ENCODE assay signal across 17 mouse cellular contexts in the genomic region with DNA sequence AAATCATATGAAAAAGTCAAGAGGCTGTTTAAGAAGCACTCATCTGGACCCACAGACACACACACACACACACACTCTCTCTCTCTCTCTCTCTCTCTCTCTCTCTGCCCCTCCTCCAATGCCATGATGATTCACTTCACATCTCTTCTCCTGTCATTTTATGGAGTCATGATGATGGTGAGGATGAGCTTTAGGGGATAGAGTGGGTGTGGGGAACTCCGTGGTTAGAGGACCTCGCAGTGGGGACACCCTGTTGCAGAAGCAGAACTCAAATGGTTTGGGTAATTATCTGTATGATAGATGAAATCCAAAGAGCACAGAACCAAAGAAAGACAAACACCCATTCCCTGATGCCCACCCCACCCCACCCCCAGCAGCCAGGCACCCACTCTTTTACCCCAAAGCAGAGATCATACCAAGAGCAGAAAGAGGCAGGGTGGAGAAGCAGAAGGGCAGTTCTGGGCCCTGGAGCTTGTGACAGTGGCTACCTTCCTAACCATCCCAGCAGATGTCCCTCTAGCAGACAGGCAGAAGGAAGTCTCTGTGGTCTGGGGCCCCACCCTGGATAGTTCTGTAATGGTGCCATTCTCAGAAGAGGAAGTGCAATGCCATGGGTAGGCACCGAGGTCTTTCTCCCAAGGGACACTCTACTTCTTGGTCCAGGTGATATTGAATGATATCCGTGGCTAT.
A peak's percentile ranks its signal among the peaks of the same experiment; 100 is the strongest.
DNase-seq lines count a peak whose midpoint lies in the region; ATAC-seq lines count a peak whose summit lies in the region.
"Had no signal": no experiment of that assay in that cellular context is flagged by ENCODE, and none has a peak within 500 bp of the region (broad histone marks: within the 10 kb centered on the region; RNA-seq: fewer than 3 reads in every experiment).

No protein-coding gene starts in this region.

- peaks cover 2% of the 10 kb centered on the region for H3K4me1 ChIP-seq in liver, embryonic 16.5 days (ENCODE audit: control insufficient read depth, low read depth, low read length)
- no peaks in the 10 kb centered on the region for H3K4me1 ChIP-seq in liver, embryonic 12.5 days
- peaks cover 15% of the 10 kb centered on the region for H3K4me1 ChIP-seq in brown adipose tissue, adult 24 weeks (ENCODE audit: control insufficient read depth, insufficient read depth, insufficient read length, low read length)
- H3K4me1 ChIP-seq: forebrain, embryonic 13.5 days; midbrain, embryonic 12.5 days had no signal

- no peak overlapping the region for H3K9ac ChIP-seq in liver, embryonic 16.5 days (ENCODE audit: low read depth, low read length)
- H3K9ac ChIP-seq in liver, embryonic 12.5 days, result no peak overlapping the region
- H3K9ac ChIP-seq: forebrain, embryonic 13.5 days; hindbrain, embryonic 14.5 days; midbrain, embryonic 12.5 days had no signal

- H3K9me3 ChIP-seq in liver, embryonic 16.5 days (replicated peaks; ENCODE audit: control insufficient read depth, low read length), result no peaks in the 10 kb centered on the region
- no peaks in the 10 kb centered on the region for H3K9me3 ChIP-seq in liver, embryonic 12.5 days (replicated peaks)
- H3K9me3 ChIP-seq: forebrain, embryonic 13.5 days; midbrain, embryonic 12.5 days had no signal

- ATAC-seq in liver, embryonic 16.5 days (ENCODE audit: low read depth), result peak; percentile 11; the same call in 1 of the 2 replicates
- no peak for ATAC-seq in liver, embryonic 12.5 days
- ATAC-seq in megakaryocyte progenitor cell, adult 5-6 weeks (replicated peaks; ENCODE audit: poor library complexity), result peak; percentile 96
- ATAC-seq: CD4-positive, CD25-positive, alpha-beta regulatory T cell, adult 4 months; forebrain, embryonic 13.5 days; intestine, postnatal 0 days had no signal

- 36% methylated on average over 4 of the region's 4 CpGs for WGBS in liver, embryonic 16.5 days (ENCODE audit: insufficient replicate concordance)
- 49% methylated on average over 4 of the region's 4 CpGs for WGBS in liver, embryonic 12.5 days (ENCODE audit: insufficient replicate concordance)

- H3K36me3 ChIP-seq in liver, embryonic 16.5 days (ENCODE audit: control insufficient read depth, insufficient read depth), result no peaks in the 10 kb centered on the region
- no peaks in the 10 kb centered on the region for H3K36me3 ChIP-seq in liver, embryonic 12.5 days
- H3K36me3 ChIP-seq: midbrain, embryonic 12.5 days had no signal

- DNase-seq in spleen, postnatal 4 days (ENCODE audit: low spot score in 2 of 2), result peak; percentile 57 to 67
- DNase-seq in frontal cortex, postnatal 25 days (ENCODE audit: low spot score in 2 of 2), result no peak
- DNase-seq in urinary bladder, postnatal 4 days (ENCODE audit: low spot score in 2 of 2), result no peak
- DNase-seq: cerebellum, postnatal 10 days; kidney, postnatal 10 days; layer of hippocampus, postnatal 36 days; thymus, postnatal 25 days had no signal

- no peak overlapping the region for H3K27ac ChIP-seq in liver, embryonic 16.5 days (ENCODE audit: low read length)
- no peak overlapping the region for H3K27ac ChIP-seq in liver, embryonic 12.5 days
- peak overlapping the region; percentile 75 for H3K27ac ChIP-seq in brown adipose tissue, adult 24 weeks (replicated peaks; ENCODE audit: low read depth, low read length)
- H3K27ac ChIP-seq: forebrain, embryonic 13.5 days; hindbrain, embryonic 14.5 days; midbrain, embryonic 12.5 days; stomach, postnatal 0 days had no signal

- no peaks in the 10 kb centered on the region for H3K27me3 ChIP-seq in liver, embryonic 16.5 days (ENCODE audit: control insufficient read depth, insufficient read depth, low read depth, low read length)
- no peaks in the 10 kb centered on the region for H3K27me3 ChIP-seq in liver, embryonic 12.5 days (replicated peaks)
- H3K27me3 ChIP-seq: forebrain, embryonic 13.5 days had no signal

- no peak overlapping the region for H3K4me3 ChIP-seq in liver, embryonic 16.5 days (ENCODE audit: low read depth, low read length)
- no peak overlapping the region for H3K4me3 ChIP-seq in liver, embryonic 12.5 days
- no peak overlapping the region for H3K4me3 ChIP-seq in brown adipose tissue, adult 24 weeks (ENCODE audit: insufficient read depth, low read depth, low read length)
- H3K4me3 ChIP-seq: forebrain, embryonic 13.5 days; midbrain, embryonic 12.5 days had no signal

- no peak overlapping the region for H3K4me2 ChIP-seq in liver, embryonic 16.5 days (ENCODE audit: low read depth, low read length)
- no peak overlapping the region for H3K4me2 ChIP-seq in liver, embryonic 12.5 days
- H3K4me2 ChIP-seq: forebrain, embryonic 13.5 days; hindbrain, embryonic 14.5 days; midbrain, embryonic 12.5 days had no signal

Comparison
In these comparisons a context has a peak if more than half of its experiments do, and no peak if none do; other contexts are left out.
1. DNase-seq: peak in spleen, postnatal 4 days (2 of 2); none in frontal cortex, postnatal 25 days (0 of 2) and urinary bladder, postnatal 4 days (0 of 2).